Mouse (Mus musculus): Measurements from ENCODE around the gene Krtcap2.

- no peak for TF ChIP-seq TAL1 (IDR thresholded peaks at IDR 0.05; ENCODE audit: low read length)
- TF ChIP-seq GATA1 (IDR thresholded peaks at IDR 0.05; ENCODE audit: low read length) = no peak
Measured at GRCm38 (mm10) chr3:89219546-89219945, 26.2 kb upstream of the Krtcap2 start.

All from erythroblast, embryonic 14.5 days (primary cell).